Mouse (Mus musculus) bone marrow macrophage, adult 2 months (primary cell): ENCODE measurements around the gene Lbh.

Source experiments
- CTCF ChIP-seq: IDR thresholded peaks from 2 replicates; pipeline ENCODE4 v1.5.1; 2012; ENCODE audit warnings: low read depth, mild to moderate bottlenecking, low read length, moderate library complexity
- POLR2A ChIP-seq: IDR thresholded peaks from 2 replicates; pipeline ENCODE4 v1.6.1; 2012; ENCODE audit warnings: mild to moderate bottlenecking, low read depth, low read length, borderline replicate concordance

DNA sequence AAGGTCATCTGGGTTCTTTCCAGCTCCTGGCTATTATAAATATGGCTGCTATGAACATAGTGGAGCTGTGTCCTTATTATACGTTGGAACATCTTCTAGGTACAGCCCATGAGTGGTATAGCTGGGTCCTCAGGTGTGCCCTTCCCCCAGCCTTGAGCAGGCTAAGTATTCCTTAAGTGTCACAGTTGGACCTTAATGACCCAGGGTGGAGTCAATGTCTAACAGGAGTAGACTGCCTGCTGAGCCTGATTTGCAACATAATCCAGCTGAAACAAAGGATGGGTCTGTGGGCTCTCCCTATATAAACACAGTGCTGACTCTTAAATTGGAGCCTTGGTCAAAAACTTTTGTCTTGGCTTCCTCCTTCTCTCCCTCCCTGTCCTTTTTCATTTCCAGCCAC is 36.3 kb upstream of the Lbh start:
- TF ChIP-seq CTCF (no peak), POLR2A (no peak)
